Mouse (Mus musculus): ENCODE data around the gene Krtap27-1. TPM values are rescaled to one million over a fixed set of nuclear protein-coding genes. Genes with fewer than 3 reads are reported as not detected.

Krtap27-1 gene
- polyA plus RNA-seq, 1 experiment from 2014 or later = not detected

- no peak within 1 kb of the TSS for H3K4me2 ChIP-seq (replicated peaks; ENCODE audit: low read depth, low read length)
- no peak within 1 kb of the TSS for H3K27ac ChIP-seq (ENCODE audit: low read depth, low read length)
- no peaks in the 10 kb centered on the region for H3K27me3 ChIP-seq (ENCODE audit: control insufficient read depth, insufficient read depth, low read length)
- H3K36me3 ChIP-seq (ENCODE audit: control insufficient read depth, insufficient read depth, low read length) = no peaks in the 10 kb centered on the region
- H3K4me3 ChIP-seq (ENCODE audit: low read length) = no peak within 1 kb of the TSS
- H3K4me1 ChIP-seq (ENCODE audit: control insufficient read depth, insufficient read depth, low read length) = no peaks in the 10 kb centered on the region
- H3K9ac ChIP-seq (ENCODE audit: low read depth, low read length) = no peak within 1 kb of the TSS
- no peaks in the 10 kb centered on the region for H3K9me3 ChIP-seq (ENCODE audit: control insufficient read depth, low read length)
- ATAC-seq (ENCODE audit: low FRiP score, low TSS enrichment) = no peak
- WGBS = 93% methylated on average over 4 of the region's 4 CpGs
These were observed 43.9 kb downstream of the Krtap27-1 start, which contains the start of gene 2310079G19Rik for GRCm38 (mm10) chr16:88627566-88627965. Gene 2310079G19Rik (minus strand): TSS chr16:88627666.

Other genes with a start within 250 kb of the Krtap27-1 start
- gene Cldn17, start 164.7 kb downstream of the Krtap27-1 start, polyA plus RNA-seq (2014; fragmentation: Nextera tagmentation; extraction: Ambion mirVana) = not detected in 2 replicates
- gene Cldn8, start 108.5 kb downstream of the Krtap27-1 start, polyA plus RNA-seq (2014; fragmentation: Nextera tagmentation; extraction: Ambion mirVana) = 85.1 and 98.7 TPM in 2 replicates
- gene Krtap24-1, start 59.4 kb downstream of the Krtap27-1 start, polyA plus RNA-seq (2014; fragmentation: Nextera tagmentation; extraction: Ambion mirVana) = not detected in 2 replicates
- gene 2310079G19Rik, start 44.0 kb downstream of the Krtap27-1 start, polyA plus RNA-seq (2014; fragmentation: Nextera tagmentation; extraction: Ambion mirVana) = not detected in 2 replicates
- gene Krtap26-1, start 23.9 kb downstream of the Krtap27-1 start, polyA plus RNA-seq (2014; fragmentation: Nextera tagmentation; extraction: Ambion mirVana) = not detected in 2 replicates
- not detected in 2 replicates for gene 2310061N02Rik, start 36.3 kb upstream of the Krtap27-1 start, polyA plus RNA-seq (2014; fragmentation: Nextera tagmentation; extraction: Ambion mirVana)
- gene Krtap13-1, start 57.2 kb upstream of the Krtap27-1 start, polyA plus RNA-seq (2014; fragmentation: Nextera tagmentation; extraction: Ambion mirVana) = not detected in 2 replicates
- not detected in 2 replicates for gene Krtap13, start 80.0 kb upstream of the Krtap27-1 start, polyA plus RNA-seq (2014; fragmentation: Nextera tagmentation; extraction: Ambion mirVana)
- gene 2310034C09Rik, start 87.2 kb upstream of the Krtap27-1 start, polyA plus RNA-seq (2014; fragmentation: Nextera tagmentation; extraction: Ambion mirVana) = not detected in 2 replicates
- gene 2310057N15Rik, start 102.5 kb upstream of the Krtap27-1 start, polyA plus RNA-seq (2014; fragmentation: Nextera tagmentation; extraction: Ambion mirVana) = not detected in 2 replicates
- gene Gm5965, start 106.2 kb upstream of the Krtap27-1 start, polyA plus RNA-seq (2014; fragmentation: Nextera tagmentation; extraction: Ambion mirVana) = not detected in 2 replicates
- gene Gm20741, start 140.5 kb upstream of the Krtap27-1 start, polyA plus RNA-seq (2014; fragmentation: Nextera tagmentation; extraction: Ambion mirVana) = not detected in 2 replicates
- gene Krtap15, start 148.5 kb upstream of the Krtap27-1 start, polyA plus RNA-seq (2014; fragmentation: Nextera tagmentation; extraction: Ambion mirVana) = not detected in 2 replicates
- gene Krtap14, start 154.5 kb upstream of the Krtap27-1 start, polyA plus RNA-seq (2014; fragmentation: Nextera tagmentation; extraction: Ambion mirVana) = not detected in 2 replicates
- not detected in 2 replicates for gene Krtap19-1, start 197.7 kb upstream of the Krtap27-1 start, polyA plus RNA-seq (2014; fragmentation: Nextera tagmentation; extraction: Ambion mirVana)
- not detected in 2 replicates for gene Krtap19-2, start 202.6 kb upstream of the Krtap27-1 start, polyA plus RNA-seq (2014; fragmentation: Nextera tagmentation; extraction: Ambion mirVana)
- gene Krtap19-3, start 206.4 kb upstream of the Krtap27-1 start, polyA plus RNA-seq (2014; fragmentation: Nextera tagmentation; extraction: Ambion mirVana) = not detected in 2 replicates
- not detected in 2 replicates for gene Krtap19-4, start 213.4 kb upstream of the Krtap27-1 start, polyA plus RNA-seq (2014; fragmentation: Nextera tagmentation; extraction: Ambion mirVana)
- not detected in 2 replicates for gene Krtap19-5, start 224.8 kb upstream of the Krtap27-1 start, polyA plus RNA-seq (2014; fragmentation: Nextera tagmentation; extraction: Ambion mirVana)